Mouse (Mus musculus): ENCODE measurements around the gene Rnf224. TPM values are rescaled to one million over a fixed set of nuclear protein-coding genes. Genes with fewer than 3 reads are reported as not detected.
A peak's percentile ranks its signal among the peaks of the same experiment; 100 is the strongest.

Gene Rnf224
- total RNA-seq, 2 experiments from 2014 or later, result not detected

- peak; percentile 62 to 78 for DNase-seq (ENCODE audit: low spot score in 2 of 2)
Observed at GRCm38 (mm10) chr2:25228431-25228889, 8.1 kb downstream of the Rnf224 start.

GRCm38 (mm10) chr2:25227406-25227805 lies 9.2 kb downstream of the Rnf224 start:
- DNase-seq (ENCODE audit: low spot score in 2 of 2), result no peak

GRCm38 (mm10) chr2:25226864-25227263 lies 9.7 kb downstream of the Rnf224 start:
- no peak for DNase-seq (ENCODE audit: low spot score in 2 of 2)

GRCm38 (mm10) chr2:25225811-25226379 lies 10.7 kb downstream of the Rnf224 start:
- no peak for DNase-seq (ENCODE audit: low spot score in 2 of 2)

- DNase-seq (ENCODE audit: low spot score in 2 of 2), result peak; percentile 84 to 96
Observed at GRCm38 (mm10) chr2:25224766-25225752, 11.5 kb downstream of the Rnf224 start.

GRCm38 (mm10) chr2:25224492-25224765 lies 12.2 kb downstream of the Rnf224 start, which contains the start of gene Tubb4b:
Gene Tubb4b, minus strand, starts transcription at chr2:25224702.
- DNase-seq (ENCODE audit: low spot score in 2 of 2), result no peak

GRCm38 (mm10) chr2:25223681-25224491 lies 12.7 kb downstream of the Rnf224 start:
- DNase-seq (ENCODE audit: low spot score in 2 of 2), result peak; percentile 60 to 61

GRCm38 (mm10) chr2:25221331-25221772 lies 15.2 kb downstream of the Rnf224 start:
- no peak for DNase-seq (ENCODE audit: low spot score in 2 of 2)

GRCm38 (mm10) chr2:25218445-25218844 lies 18.1 kb downstream of the Rnf224 start, which contains the start of gene Fam166a:
Gene Fam166a, plus strand, starts transcription at chr2:25218745.
- DNase-seq (ENCODE audit: low spot score in 2 of 2), result no peak

- no peak for DNase-seq (ENCODE audit: low spot score in 2 of 2)
Observed at GRCm38 (mm10) chr2:25217666-25218065, 18.9 kb downstream of the Rnf224 start.

- no peak for DNase-seq (ENCODE audit: low spot score in 2 of 2)
Observed at GRCm38 (mm10) chr2:25214444-25214843, 22.1 kb downstream of the Rnf224 start, which contains the start of gene Stpg3. Gene Stpg3, minus strand, starts transcription at chr2:25214637.

GRCm38 (mm10) chr2:25213266-25213865 lies 23.2 kb downstream of the Rnf224 start:
- no peak for DNase-seq (ENCODE audit: low spot score in 2 of 2)

- peak; percentile 76 to 84 for DNase-seq (ENCODE audit: low spot score in 2 of 2)
Observed at GRCm38 (mm10) chr2:25211121-25211670, 25.4 kb downstream of the Rnf224 start, which contains the start of gene Nelfb. Gene Nelfb, minus strand, starts transcription at chr2:25211489.

GRCm38 (mm10) chr2:25210686-25211085 lies 25.9 kb downstream of the Rnf224 start:
- no peak for DNase-seq (ENCODE audit: low spot score in 2 of 2)

- DNase-seq (ENCODE audit: low spot score in 2 of 2), result no peak
Observed at GRCm38 (mm10) chr2:25207593-25207992, 29.0 kb downstream of the Rnf224 start.

GRCm38 (mm10) chr2:25203631-25204214 lies 32.9 kb downstream of the Rnf224 start:
- DNase-seq (ENCODE audit: low spot score in 2 of 2), result no peak

- no peak for DNase-seq (ENCODE audit: low spot score in 2 of 2)
Observed at GRCm38 (mm10) chr2:25200631-25201030, 36.0 kb downstream of the Rnf224 start.

- no peak for DNase-seq (ENCODE audit: low spot score in 2 of 2)
Observed at GRCm38 (mm10) chr2:25197946-25198345, 38.6 kb downstream of the Rnf224 start.

- no peak for DNase-seq (ENCODE audit: low spot score in 2 of 2)
Observed at GRCm38 (mm10) chr2:25197191-25197590, 39.4 kb downstream of the Rnf224 start.
